Mouse (Mus musculus): ENCODE results near the gene Uox. TPM values are rescaled to one million over a fixed set of nuclear protein-coding genes. Genes with fewer than 3 reads are reported as not detected.

Gene Uox
- polyA plus RNA-seq, 1 experiment from 2014 or later = not detected

GRCm38 (mm10) chr3:146583478-146583877 lies 13.3 kb downstream of the Uox start:
- whole genome bisulfite sequencing = 68% methylated on average over 4 of the region's 4 CpGs
- H3K27me3 ChIP-seq (ENCODE audit: insufficient read depth, low read length) = no peaks in the 10 kb centered on the region
- no peak for DNase-seq
- no peak for ATAC-seq (ENCODE audit: insufficient read depth)
- H3K4me3 ChIP-seq (ENCODE audit: low read depth, low read length) = no peak overlapping the region
- H3K27ac ChIP-seq (ENCODE audit: low read depth) = no peak overlapping the region
- no peak overlapping the region for H3K9ac ChIP-seq
- H3K36me3 ChIP-seq (ENCODE audit: insufficient read depth) = no peaks in the 10 kb centered on the region
- no peak overlapping the region for H3K4me2 ChIP-seq
- no peaks in the 10 kb centered on the region for H3K4me1 ChIP-seq (ENCODE audit: insufficient read depth)
- H3K9me3 ChIP-seq (ENCODE audit: low read depth, low read length) = no peaks in the 10 kb centered on the region
- no peak for TF ChIP-seq CTCF (IDR thresholded peaks at IDR 0.05; ENCODE audit: low read depth)

DNA sequence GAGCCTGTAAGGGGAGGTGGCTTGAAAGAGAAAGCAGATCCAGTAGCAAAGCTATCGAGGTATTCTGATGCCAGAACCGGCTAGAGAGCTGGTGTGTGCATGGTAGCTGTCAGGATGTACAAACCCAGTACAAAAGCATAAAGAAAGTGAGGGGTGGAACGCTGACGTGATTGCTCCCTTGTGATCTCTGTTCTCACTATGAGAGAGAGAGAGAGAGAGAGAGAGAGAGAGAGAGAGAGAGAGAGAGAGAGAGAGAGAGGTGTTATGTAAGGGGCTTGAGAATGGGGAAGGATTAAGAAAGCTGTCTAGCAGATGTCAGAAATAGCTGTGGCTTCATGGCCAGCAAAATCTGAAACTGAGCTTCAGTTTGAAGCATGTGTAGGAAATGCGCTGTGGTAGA lies 13.7 kb downstream of the Uox start:
- no peaks in the 10 kb centered on the region for H3K36me3 ChIP-seq (ENCODE audit: insufficient read depth)
- no peaks in the 10 kb centered on the region for H3K4me1 ChIP-seq (ENCODE audit: insufficient read depth)
- TF ChIP-seq CTCF (IDR thresholded peaks at IDR 0.05; ENCODE audit: low read depth) = no peak
- WGBS = 47% methylated on average over 5 of the region's 5 CpGs
- H3K4me3 ChIP-seq (ENCODE audit: low read depth, low read length) = no peak overlapping the region
- no peak overlapping the region for H3K27ac ChIP-seq (ENCODE audit: low read depth)
- ATAC-seq (ENCODE audit: insufficient read depth) (no peak), DNase-seq (no peak)
- H3K9ac ChIP-seq = no peak overlapping the region
- no peaks in the 10 kb centered on the region for H3K9me3 ChIP-seq (ENCODE audit: low read depth, low read length)
- H3K4me2 ChIP-seq = no peak overlapping the region
- no peaks in the 10 kb centered on the region for H3K27me3 ChIP-seq (ENCODE audit: insufficient read depth, low read length)

- Histone ChIP-seq H3K4me2 (no peak overlapping the region), H3K4me1 (ENCODE audit: insufficient read depth) (no peaks in the 10 kb centered on the region), H3K27ac (ENCODE audit: low read depth) (no peak overlapping the region), H3K36me3 (ENCODE audit: insufficient read depth) (no peaks in the 10 kb centered on the region), H3K4me3 (ENCODE audit: low read depth, low read length) (no peak overlapping the region), H3K27me3 (ENCODE audit: insufficient read depth, low read length) (no peaks in the 10 kb centered on the region), H3K9ac (no peak overlapping the region), H3K9me3 (ENCODE audit: low read depth, low read length) (no peaks in the 10 kb centered on the region)
- no peak for TF ChIP-seq CTCF (IDR thresholded peaks at IDR 0.05; ENCODE audit: low read depth)
- ATAC-seq (ENCODE audit: insufficient read depth) = no peak
- DNase-seq = no peak
- 92% methylated on average over 14 of the region's 14 CpGs for WGBS
Measured at GRCm38 (mm10) chr3:146586616-146587015, 16.4 kb downstream of the Uox start.

DNA sequence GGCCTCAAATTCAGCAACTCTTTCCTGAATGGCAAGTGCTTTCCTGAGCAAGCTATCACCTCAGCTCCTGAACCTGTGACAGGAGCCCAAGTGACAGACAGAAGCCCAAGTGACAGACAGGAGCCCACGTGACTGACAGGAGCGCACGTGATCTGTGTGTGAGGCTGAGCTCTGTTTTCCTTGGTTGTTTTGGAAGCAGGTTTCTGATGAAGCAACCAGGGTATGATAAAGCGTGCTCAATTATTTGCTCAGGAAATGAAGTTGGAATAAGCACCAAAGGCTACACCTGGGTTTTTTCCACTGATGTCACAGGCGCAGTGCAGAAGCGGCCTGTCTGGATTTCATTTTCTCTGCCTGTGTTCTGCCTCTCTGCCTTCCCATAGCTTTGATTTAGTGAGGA lies 19.3 kb downstream of the Uox start:
- Histone ChIP-seq H3K4me2 (no peak overlapping the region), H3K9ac (no peak overlapping the region), H3K4me1 (ENCODE audit: insufficient read depth) (no peaks in the 10 kb centered on the region), H3K4me3 (ENCODE audit: low read depth, low read length) (no peak overlapping the region), H3K36me3 (ENCODE audit: insufficient read depth) (no peaks in the 10 kb centered on the region), H3K9me3 (ENCODE audit: low read depth, low read length) (no peaks in the 10 kb centered on the region), H3K27me3 (ENCODE audit: insufficient read depth, low read length) (no peaks in the 10 kb centered on the region), H3K27ac (ENCODE audit: low read depth) (no peak overlapping the region)
- WGBS = 79% methylated on average over 6 of the region's 6 CpGs
- DNase-seq = no peak
- no peak for TF ChIP-seq CTCF (IDR thresholded peaks at IDR 0.05; ENCODE audit: low read depth)
- ATAC-seq (ENCODE audit: insufficient read depth) = no peak

DNA sequence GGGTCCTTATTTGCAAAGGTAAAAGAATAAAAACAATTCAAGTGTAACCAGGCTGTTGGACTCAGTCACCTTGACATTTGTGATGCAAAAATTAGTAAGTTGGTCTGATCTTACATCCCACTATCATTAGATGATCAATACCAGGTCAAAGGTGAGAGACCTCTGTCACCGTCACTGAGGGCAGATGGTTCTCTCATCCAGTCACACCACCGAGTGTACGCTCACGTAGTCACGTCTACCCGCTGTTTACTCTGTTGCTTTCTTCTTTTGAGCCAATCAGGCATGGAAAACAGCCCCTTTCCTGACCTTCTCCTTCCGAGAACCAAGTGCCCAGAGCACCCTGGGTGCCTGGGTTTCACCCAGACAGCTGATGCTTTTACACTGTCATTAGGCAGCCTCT lies 20.9 kb downstream of the Uox start:
- Histone ChIP-seq H3K9ac (no peak overlapping the region), H3K9me3 (ENCODE audit: low read depth, low read length) (no peaks in the 10 kb centered on the region), H3K27me3 (ENCODE audit: insufficient read depth, low read length) (no peaks in the 10 kb centered on the region), H3K36me3 (ENCODE audit: insufficient read depth) (no peaks in the 10 kb centered on the region), H3K4me1 (ENCODE audit: insufficient read depth) (no peaks in the 10 kb centered on the region), H3K4me3 (ENCODE audit: low read depth, low read length) (no peak overlapping the region), H3K27ac (ENCODE audit: low read depth) (no peak overlapping the region), H3K4me2 (no peak overlapping the region)
- DNase-seq (no peak), ATAC-seq (ENCODE audit: insufficient read depth) (no peak)
- WGBS = 70% methylated on average over 7 of the region's 7 CpGs
- TF ChIP-seq CTCF (IDR thresholded peaks at IDR 0.05; ENCODE audit: low read depth) = no peak

DNA sequence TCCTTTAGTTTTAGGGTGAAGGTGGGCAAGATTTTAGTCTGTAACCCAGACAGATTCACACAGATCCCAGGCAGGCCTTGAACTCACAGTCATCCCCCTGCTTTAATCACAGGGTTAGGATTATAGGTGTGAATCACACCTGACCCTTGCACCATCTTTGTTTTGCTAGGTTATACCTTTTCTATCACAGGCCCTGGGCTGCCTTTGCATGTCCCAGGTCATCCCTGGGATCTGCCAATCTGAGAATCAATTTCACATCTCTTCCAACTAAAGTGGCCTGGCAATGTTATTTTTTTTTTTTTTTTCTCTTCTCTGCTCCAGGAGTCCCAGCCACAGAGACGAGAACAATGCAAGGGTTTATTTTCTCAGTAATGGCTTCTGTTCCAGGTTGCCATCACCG lies 21.4 kb downstream of the Uox start:
- Histone ChIP-seq H3K27me3 (ENCODE audit: insufficient read depth, low read length) (no peaks in the 10 kb centered on the region), H3K9me3 (ENCODE audit: low read depth, low read length) (no peaks in the 10 kb centered on the region), H3K9ac (no peak overlapping the region), H3K4me3 (ENCODE audit: low read depth, low read length) (no peak overlapping the region), H3K4me2 (no peak overlapping the region), H3K36me3 (ENCODE audit: insufficient read depth) (no peaks in the 10 kb centered on the region), H3K27ac (ENCODE audit: low read depth) (no peak overlapping the region), H3K4me1 (ENCODE audit: insufficient read depth) (no peaks in the 10 kb centered on the region)
- ATAC-seq (ENCODE audit: insufficient read depth) (no peak), DNase-seq (no peak)
- 59% methylated on average over 2 of the region's 2 CpGs for WGBS
- TF ChIP-seq CTCF (IDR thresholded peaks at IDR 0.05; ENCODE audit: low read depth) = no peak

GRCm38 (mm10) chr3:146595440-146595839 lies 25.2 kb downstream of the Uox start:
- H3K9me3 ChIP-seq (ENCODE audit: low read depth, low read length) = no peaks in the 10 kb centered on the region
- no peak overlapping the region for H3K27ac ChIP-seq (ENCODE audit: low read depth)
- no peak for TF ChIP-seq CTCF (IDR thresholded peaks at IDR 0.05; ENCODE audit: low read depth)
- no peaks in the 10 kb centered on the region for H3K27me3 ChIP-seq (ENCODE audit: insufficient read depth, low read length)
- no peak for ATAC-seq (ENCODE audit: insufficient read depth)
- DNase-seq = no peak
- 84% methylated on average over 6 of the region's 6 CpGs for WGBS
- H3K4me3 ChIP-seq (ENCODE audit: low read depth, low read length) = no peak overlapping the region
- no peaks in the 10 kb centered on the region for H3K36me3 ChIP-seq (ENCODE audit: insufficient read depth)
- H3K9ac ChIP-seq = no peak overlapping the region
- H3K4me1 ChIP-seq (ENCODE audit: insufficient read depth) = no peaks in the 10 kb centered on the region
- no peak overlapping the region for H3K4me2 ChIP-seq

- no peaks in the 10 kb centered on the region for H3K27me3 ChIP-seq (ENCODE audit: insufficient read depth, low read length)
Measured at GRCm38 (mm10) chr3:146596387-146596786, 26.2 kb downstream of the Uox start.

More at GRCm38 (mm10) chr3:146596387-146596786, 26.2 kb downstream of the Uox start:
- H3K27ac ChIP-seq (ENCODE audit: low read depth) = no peak overlapping the region
- H3K36me3 ChIP-seq (ENCODE audit: insufficient read depth) = no peaks in the 10 kb centered on the region
- H3K4me2 ChIP-seq = no peak overlapping the region
- DNase-seq = no peak
- TF ChIP-seq CTCF (IDR thresholded peaks at IDR 0.05; ENCODE audit: low read depth) = no peak
- ATAC-seq (ENCODE audit: insufficient read depth) = no peak
- no peaks in the 10 kb centered on the region for H3K9me3 ChIP-seq (ENCODE audit: low read depth, low read length)
- H3K4me3 ChIP-seq (ENCODE audit: low read depth, low read length) = no peak overlapping the region
- H3K9ac ChIP-seq = no peak overlapping the region
- H3K4me1 ChIP-seq (ENCODE audit: insufficient read depth) = no peaks in the 10 kb centered on the region
- WGBS = 82% methylated on average over 8 of the region's 8 CpGs

All from lung, embryonic 14.5 days (tissue).